Mouse (Mus musculus) kidney, adult 2 months (tissue): Measurements from ENCODE around the gene Mxd4. TPM values are rescaled to one million over a fixed set of nuclear protein-coding genes. Genes with fewer than 3 reads are reported as not detected.

ENCODE experiments used
- DNase-seq: peaks from one replicate; pipeline ENCODE4 v3.0.0; 2021
- H3K27ac ChIP-seq: fragments of 200-500 bp; 2 replicates; pipeline ENCODE4 v1.5.1; 2012; ENCODE audit warnings: low read depth, low read length, control low read depth, inconsistent platforms; ENCODE audit not compliant: insufficient read depth
- H3K27me3 ChIP-seq: fragments of 200-500 bp; replicated peaks from 2 replicates; pipeline ENCODE4 v1.6.1; 2012; ENCODE audit warnings: mild to moderate bottlenecking, moderate library complexity, low read length, inconsistent platforms; ENCODE audit not compliant: control insufficient read depth, insufficient read depth
- H3K36me3 ChIP-seq: fragments of 200-500 bp; 2 replicates; pipeline ENCODE4 v1.6.1; 2012; ENCODE audit warnings: mild to moderate bottlenecking, moderate library complexity, low read length, inconsistent platforms; ENCODE audit not compliant: control insufficient read depth, insufficient read depth
- H3K4me1 ChIP-seq: fragments of 200-500 bp; 2 replicates; pipeline ENCODE4 v1.6.1; 2011; ENCODE audit warnings: low read length; ENCODE audit not compliant: control insufficient read depth, insufficient read depth
- H3K4me3 ChIP-seq: fragments of 200-500 bp; 2 replicates; pipeline ENCODE4 v1.5.1; 2011; ENCODE audit warnings: mild to moderate bottlenecking, low read depth, low read length, control low read depth; ENCODE audit not compliant: insufficient read depth
- CTCF ChIP-seq: fragments of 200-500 bp; conservative IDR thresholded peaks from 2 replicates; pipeline ENCODE4 v1.5.1; 2011; ENCODE audit warnings: low read depth, mild to moderate bottlenecking, control low read depth, low read length, moderate library complexity, mixed read lengths; ENCODE audit not compliant: insufficient read depth, insufficient read length
- POLR2A ChIP-seq: fragments of 200-500 bp; IDR thresholded peaks from one replicate; pipeline ENCODE4 v1.6.1; 2011; ENCODE audit warnings: low read depth, low read length, control low read depth
- WGBS: fragments of 180-500 bp; shearing (Covaris S2); methylation state at CpG from one replicate; pipeline ENCODE4 v1.1.7; 2018; 5-methylcytosine and 5-hydroxymethylcytosine counted together
- polyA plus RNA-seq: library from polyadenylated mRNA; depleted of rRNA; stranded (reverse); fragments of >200 nt; gene quantifications from 2 replicates; pipeline ENCODE4 v1.2.3, GENCODE M21; 2012

Mxd4 gene
- polyA plus RNA-seq, 1 experiment = 143 TPM

DNA sequence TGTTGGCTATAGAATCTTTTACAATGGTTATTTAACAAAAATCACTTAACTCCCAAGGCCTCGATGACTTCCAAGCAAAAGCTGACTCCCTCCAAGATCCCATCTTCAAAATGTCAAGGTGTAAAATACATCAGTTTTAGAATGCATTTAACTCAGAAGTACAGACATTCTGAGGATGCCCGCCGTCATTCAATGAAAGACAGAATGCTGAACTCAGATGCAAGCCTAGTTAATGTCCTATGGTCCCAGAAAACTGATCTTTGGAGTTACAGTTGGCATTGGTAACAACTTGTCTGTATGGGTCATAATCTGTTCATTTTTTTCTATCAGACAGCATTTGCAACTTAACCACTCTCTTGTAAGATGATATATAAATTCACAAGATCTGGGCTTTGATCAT lies 17.6 kb downstream of the Mxd4 start:
- TF ChIP-seq CTCF (no peak), POLR2A (no peak)
- peak overlapping the region; percentile 61 for H3K27ac ChIP-seq
- no peaks in the 10 kb centered on the region; the same call in 1 of the 2 replicates for H3K36me3 ChIP-seq
- WGBS = 74% methylated on average over 3 of the region's 3 CpGs
- DNase-seq = no peak
- H3K4me1 ChIP-seq = no peaks in the 10 kb centered on the region
- H3K27me3 ChIP-seq = no peaks in the 10 kb centered on the region
- peak overlapping the region; percentile 38; the same call in 1 of the 2 replicates for H3K4me3 ChIP-seq

GRCm38 (mm10) chr5:34168950-34169891 lies 18.3 kb downstream of the Mxd4 start, which contains the start of the genes Poln and Haus3:
Poln (minus strand) TSS chr5:34169448.
Haus3 (minus strand) TSS chr5:34169527.
- H3K4me1 ChIP-seq = no peaks in the 10 kb centered on the region
- H3K36me3 ChIP-seq = no peaks in the 10 kb centered on the region; the same call in 1 of the 2 replicates
- peak within 1 kb of the TSS; percentile 92 for H3K4me3 ChIP-seq
- H3K27ac ChIP-seq = peak within 1 kb of the TSS; percentile 88
- under 1% methylated on average over 57 of the region's 57 CpGs for WGBS
- 0 out of 2 replicates have a peak, but pooled peaks have one; percentile 17 for TF ChIP-seq CTCF
- no peak for TF ChIP-seq POLR2A
- H3K27me3 ChIP-seq = no peaks in the 10 kb centered on the region
- DNase-seq = peak; percentile 99

GRCm38 (mm10) chr5:34167857-34168256 lies 19.7 kb downstream of the Mxd4 start:
- Histone ChIP-seq H3K27ac (no peak overlapping the region), H3K4me1 (no peaks in the 10 kb centered on the region), H3K27me3 (no peaks in the 10 kb centered on the region), H3K4me3 (no peak overlapping the region), H3K36me3 (peaks cover 1% of the 10 kb centered on the region; the same call in 1 of the 2 replicates)
- no peak for TF ChIP-seq POLR2A
- no peak for TF ChIP-seq CTCF
- no peak for DNase-seq
- WGBS = 82% methylated on average over 4 of the region's 4 CpGs

DNA sequence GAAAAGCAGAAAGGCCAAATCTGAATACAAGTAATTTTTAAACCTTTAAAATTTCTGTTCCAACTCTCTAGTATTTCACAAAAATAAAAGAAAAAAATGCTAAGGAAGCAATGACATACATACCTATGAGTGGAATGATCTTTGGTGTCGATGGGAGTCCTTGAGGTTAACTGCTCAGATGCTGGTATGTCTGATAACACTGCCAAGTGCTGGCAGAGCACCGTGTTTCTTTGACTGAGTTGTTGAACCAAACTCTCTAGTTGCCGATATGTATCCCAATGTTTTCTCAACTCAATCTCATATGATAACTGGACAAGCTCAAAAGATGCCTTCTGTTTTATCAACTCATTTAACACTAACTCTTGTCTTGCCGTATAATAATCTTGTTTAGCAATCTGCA lies 21.7 kb downstream of the Mxd4 start:
- H3K36me3 ChIP-seq = peaks cover 1% of the 10 kb centered on the region; the same call in 1 of the 2 replicates
- H3K27me3 ChIP-seq = no peaks in the 10 kb centered on the region
- no peak overlapping the region for H3K4me3 ChIP-seq
- TF ChIP-seq CTCF = no peak
- TF ChIP-seq POLR2A = no peak
- 74% methylated on average over 4 of the region's 4 CpGs for WGBS
- no peaks in the 10 kb centered on the region for H3K4me1 ChIP-seq
- no peak overlapping the region for H3K27ac ChIP-seq
- DNase-seq = no peak

DNA sequence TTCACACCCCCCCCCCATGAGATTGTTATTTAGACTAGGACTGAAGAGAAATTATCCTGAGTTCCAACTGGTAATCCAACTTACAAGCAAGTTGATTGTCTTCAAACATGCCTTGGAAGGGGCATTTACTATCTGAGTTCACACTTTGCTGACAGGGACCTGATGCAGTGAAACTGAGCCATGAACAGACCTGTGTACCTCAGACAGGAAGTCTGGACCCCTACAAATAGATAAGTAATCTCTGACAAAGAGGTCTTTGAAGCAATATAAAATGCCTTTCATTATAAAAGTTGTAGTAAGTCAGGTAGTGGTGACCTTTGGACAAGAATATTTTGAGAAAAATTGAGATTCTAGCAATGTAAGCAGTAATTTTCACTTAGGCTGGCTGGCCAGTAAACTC lies 39.0 kb downstream of the Mxd4 start:
- Histone ChIP-seq H3K4me3 (no peak overlapping the region), H3K27ac (no peak overlapping the region), H3K36me3 (no peaks in the 10 kb centered on the region), H3K4me1 (no peaks in the 10 kb centered on the region), H3K27me3 (no peaks in the 10 kb centered on the region)
- no peak for TF ChIP-seq POLR2A
- no peak for TF ChIP-seq CTCF
- DNase-seq = no peak

- 93% methylated on average over 3 of the region's 3 CpGs for WGBS
- Histone ChIP-seq H3K27me3 (no peaks in the 10 kb centered on the region), H3K4me3 (no peak overlapping the region), H3K4me1 (no peaks in the 10 kb centered on the region), H3K27ac (no peak overlapping the region), H3K36me3 (no peaks in the 10 kb centered on the region)
- TF ChIP-seq CTCF (no peak), POLR2A (no peak)
- no peak for DNase-seq
Measured at GRCm38 (mm10) chr5:34147554-34147953, 40.0 kb downstream of the Mxd4 start.

DNA sequence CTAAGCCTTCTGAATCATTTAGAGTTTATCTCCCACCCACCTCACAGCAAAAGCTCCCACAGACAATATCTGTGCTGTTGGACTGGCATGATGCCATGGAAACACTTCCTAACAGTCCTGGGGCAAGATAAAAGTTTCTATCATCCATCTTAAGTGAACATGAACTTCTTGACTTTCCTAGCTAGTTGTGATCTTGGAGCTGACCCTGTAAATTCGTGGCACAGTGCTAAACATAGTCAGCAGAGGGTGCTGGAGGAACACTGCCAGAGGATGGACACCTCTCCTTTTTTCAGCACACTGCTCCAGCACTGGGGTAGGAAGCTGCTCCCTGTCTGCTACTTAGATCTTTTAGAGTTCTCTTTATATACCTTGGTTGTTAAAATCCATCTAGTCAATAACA lies 47.8 kb downstream of the Mxd4 start:
- no peak overlapping the region for H3K4me3 ChIP-seq
- H3K27me3 ChIP-seq = no peaks in the 10 kb centered on the region
- no peak overlapping the region for H3K27ac ChIP-seq
- DNase-seq = peak; percentile 62
- no peak for TF ChIP-seq POLR2A
- TF ChIP-seq CTCF = peak; percentile 80
- no peaks in the 10 kb centered on the region for H3K4me1 ChIP-seq
- no peaks in the 10 kb centered on the region for H3K36me3 ChIP-seq
- WGBS = 0% methylated on average over 1 of the region's 1 CpGs
